Mouse (Mus musculus) erythroblast, embryonic 14.5 days (primary cell): ENCODE data around the gene Dgcr2.

Experiments used
- GATA1 ChIP-seq: IDR thresholded peaks from 2 replicates; pipeline ENCODE4 v1.6.1; 2012; ENCODE audit warnings: low read length, inconsistent platforms, mixed read lengths
- TAL1 ChIP-seq: IDR thresholded peaks from 3 replicates; pipeline ENCODE4 v1.6.1; 2012; ENCODE audit warnings: low read length, inconsistent platforms, mixed read lengths

GRCm38 (mm10) chr16:17871248-17871647 is 27.1 kb downstream of the Dgcr2 start:
- TF ChIP-seq GATA1 (no peak), TAL1 (no peak)
